Mouse (Mus musculus): ENCODE results near the gene Camk2d. TPM values are rescaled to one million over a fixed set of nuclear protein-coding genes. Genes with fewer than 3 reads are reported as not detected.

The Camk2d gene
- polyA plus RNA-seq, 1 experiment, result 160 TPM

GRCm38 (mm10) chr3:126810372-126811090 is 214.4 kb downstream of the Camk2d start:
- no peak for DNase-seq (ENCODE audit: low spot score)

- no peak for DNase-seq (ENCODE audit: low spot score)
These were observed 215.5 kb downstream of the Camk2d start for GRCm38 (mm10) chr3:126811646-126812045.

- DNase-seq (ENCODE audit: low spot score), result no peak
These were observed 226.3 kb downstream of the Camk2d start for GRCm38 (mm10) chr3:126822374-126822773.

DNA sequence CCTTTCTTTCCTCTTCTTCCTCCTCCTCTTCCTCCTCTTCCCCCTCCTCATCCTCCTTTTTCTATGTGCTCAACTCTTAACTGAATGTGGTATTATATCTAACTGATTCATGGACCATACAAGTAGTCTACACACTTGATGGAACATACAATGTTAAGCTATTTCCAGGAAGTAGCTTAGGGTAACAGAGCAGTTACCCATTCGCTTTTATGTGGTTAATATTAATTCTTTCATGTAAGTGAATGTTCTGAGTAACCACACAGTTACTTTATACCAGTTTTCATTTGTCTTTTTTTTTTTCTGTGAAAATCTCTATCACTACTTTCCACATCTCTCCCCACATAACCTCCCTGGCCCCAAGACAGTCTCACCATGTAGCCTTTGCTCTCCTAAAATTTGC is 228.8 kb downstream of the Camk2d start:
- no peak for DNase-seq (ENCODE audit: low spot score)

DNA sequence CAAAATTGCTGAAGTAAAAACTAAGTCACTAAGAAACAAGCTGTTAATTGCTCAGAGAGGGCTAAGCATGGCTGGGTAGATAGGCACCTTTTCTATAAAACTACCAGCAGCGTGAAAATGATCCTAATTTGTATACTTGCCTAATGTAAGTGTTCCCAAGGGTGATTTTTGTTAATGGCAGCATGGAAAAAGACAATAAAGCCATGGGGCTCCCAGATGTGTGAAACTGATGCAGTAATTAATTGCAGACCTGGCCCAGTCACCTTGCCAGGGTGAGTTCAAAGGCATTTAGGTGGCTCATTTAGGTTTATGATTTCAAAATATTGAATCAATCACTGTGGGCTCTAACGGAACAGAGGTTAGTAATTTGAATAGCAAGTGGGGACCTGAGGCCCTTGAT is 230.1 kb downstream of the Camk2d start:
- no peak for DNase-seq (ENCODE audit: low spot score)

DNA sequence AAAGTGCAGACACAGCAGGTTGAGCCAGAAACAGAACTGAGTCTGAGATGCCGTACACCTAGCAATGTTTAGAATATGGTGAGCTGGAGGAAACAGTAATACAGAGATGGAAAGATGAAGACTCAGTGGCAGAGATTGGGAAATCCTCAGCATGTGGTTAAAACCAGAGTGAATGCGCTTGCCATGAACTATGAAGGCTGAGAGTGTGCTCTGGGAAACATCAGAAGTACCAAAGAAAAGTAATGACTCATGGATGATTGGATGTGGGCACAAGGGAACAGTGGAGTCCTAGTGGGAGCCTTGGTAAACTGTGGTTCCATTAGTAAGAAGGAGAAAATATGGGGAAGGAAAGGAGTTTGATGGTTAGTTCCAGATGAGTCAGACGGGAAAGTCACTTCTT is 231.8 kb downstream of the Camk2d start:
- DNase-seq (ENCODE audit: low spot score), result no peak

DNA sequence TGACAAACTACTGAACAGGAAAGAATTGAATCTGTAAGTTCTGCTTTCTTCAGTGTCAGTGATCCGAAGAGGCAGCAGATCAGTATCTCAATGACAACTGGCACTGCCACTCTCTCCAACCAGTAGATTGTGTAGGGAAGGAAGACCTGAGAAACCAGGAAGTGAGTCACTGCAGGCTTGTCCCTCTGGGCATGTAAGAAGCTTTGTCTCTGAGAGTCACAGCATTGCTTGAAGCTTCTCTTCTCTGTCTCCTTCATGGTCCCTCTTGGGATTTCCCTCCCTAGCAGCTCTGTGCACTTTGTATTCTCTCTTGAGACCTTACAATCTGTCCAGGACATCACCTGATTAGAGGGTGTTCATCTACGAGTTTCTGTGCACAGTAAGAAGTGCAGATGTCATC is 233.7 kb downstream of the Camk2d start:
- DNase-seq (ENCODE audit: low spot score), result no peak

DNA sequence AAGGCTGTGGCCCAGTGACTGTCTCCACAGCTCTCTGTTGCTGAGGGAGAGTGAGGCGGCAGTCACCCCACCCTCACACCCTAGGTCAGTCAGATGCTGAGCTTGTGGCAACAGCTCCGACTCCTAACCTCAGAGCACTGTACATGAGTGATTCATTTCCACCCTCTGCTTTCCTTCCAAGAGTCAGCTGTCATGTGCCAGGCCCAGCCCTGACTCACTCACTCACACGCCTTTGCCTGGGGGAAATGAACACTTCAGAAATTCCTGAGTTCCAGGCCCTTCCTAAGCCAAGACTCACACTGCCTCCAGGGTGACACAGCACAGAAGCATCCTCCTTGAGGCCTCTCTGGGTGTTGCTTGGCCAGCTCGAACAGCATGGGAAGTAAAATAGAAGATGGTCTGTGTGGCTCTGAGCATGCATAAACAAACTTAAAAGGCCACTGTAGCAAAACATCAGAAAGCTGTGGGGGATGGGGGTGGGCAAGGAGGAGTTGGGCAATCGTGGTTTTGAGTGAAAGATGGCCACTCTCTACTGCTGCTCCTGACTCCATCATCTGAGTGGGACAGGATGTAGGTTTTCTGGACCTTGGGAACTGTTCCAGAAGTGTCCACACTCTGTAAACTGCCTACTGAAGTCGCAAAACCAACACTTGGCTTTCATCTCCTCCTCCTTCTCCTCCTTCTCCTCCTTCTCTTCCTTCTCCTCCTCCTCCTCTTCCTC is 235.5 kb downstream of the Camk2d start:
- peak; percentile 30 for DNase-seq (ENCODE audit: low spot score)

DNA sequence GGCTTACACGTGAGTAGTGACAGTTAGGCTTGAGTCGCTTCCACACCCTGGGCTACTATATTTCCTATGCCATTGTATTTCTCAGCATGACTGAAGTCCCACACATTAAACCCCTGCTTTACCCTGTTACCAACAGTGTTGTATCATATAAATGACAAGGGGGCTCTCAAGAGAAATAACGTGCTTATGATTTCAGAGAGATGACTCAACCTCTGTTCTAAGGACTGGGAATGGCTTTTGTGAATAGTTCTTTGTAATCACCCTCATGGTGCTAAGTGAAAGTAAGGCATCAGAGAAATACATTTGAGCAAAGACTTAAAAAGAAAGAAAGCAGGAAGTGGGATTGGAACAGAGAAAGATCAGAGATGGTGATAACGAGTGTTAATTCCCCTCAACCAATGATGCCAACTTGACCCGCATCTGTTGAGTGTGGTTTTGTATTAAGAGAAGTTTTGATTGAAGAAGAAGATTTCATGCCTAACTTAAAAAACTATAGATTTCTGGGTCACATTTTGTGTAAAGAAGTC is 238.6 kb downstream of the Camk2d start:
- DNase-seq (ENCODE audit: low spot score), result no peak

DNA sequence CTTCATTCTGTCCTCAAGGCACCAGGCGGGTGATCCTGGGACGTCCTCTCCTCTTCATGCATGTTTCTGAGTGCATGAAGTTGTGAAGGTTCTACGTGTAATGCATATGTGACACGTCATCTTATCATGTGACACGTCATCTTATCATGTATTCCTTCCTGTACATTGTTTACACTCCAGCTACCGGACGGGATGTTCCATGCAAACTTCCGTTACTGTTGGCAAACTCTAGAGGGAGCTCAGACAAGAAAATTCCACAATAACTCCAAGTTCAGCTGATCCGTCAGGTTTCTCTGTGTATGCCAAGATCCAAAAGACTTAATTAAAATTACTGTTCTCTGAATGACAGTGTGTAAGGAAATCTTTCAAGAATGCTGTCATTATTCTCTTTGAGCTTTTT is 246.7 kb downstream of the Camk2d start:
- no peak for DNase-seq (ENCODE audit: low spot score)

GRCm38 (mm10) chr3:126844809-126845208 is 248.7 kb downstream of the Camk2d start:
- DNase-seq (ENCODE audit: low spot score), result no peak

GRCm38 (mm10) chr3:126848081-126848480 is 252.0 kb downstream of the Camk2d start:
- DNase-seq (ENCODE audit: low spot score), result no peak

DNA sequence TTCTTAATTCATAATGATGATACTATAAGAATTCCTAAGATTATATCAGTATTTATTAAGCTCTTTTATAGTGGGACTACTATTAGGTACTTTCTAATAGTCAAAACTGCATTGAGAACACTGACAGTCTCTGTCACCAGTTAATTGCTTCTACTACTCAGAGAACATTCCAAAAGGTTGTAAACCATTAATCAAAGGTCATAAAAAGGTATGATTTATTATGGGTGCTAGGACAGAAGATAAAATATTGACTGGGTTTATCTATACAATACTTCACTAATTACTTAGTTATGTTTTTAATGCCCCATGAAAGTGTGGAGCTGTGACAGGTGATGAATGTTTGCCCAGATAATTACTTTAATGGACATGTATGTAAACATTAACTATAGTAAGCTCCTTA is 264.3 kb downstream of the Camk2d start:
- no peak for DNase-seq (ENCODE audit: low spot score)

GRCm38 (mm10) chr3:126869561-126869960 is 273.5 kb downstream of the Camk2d start:
- no peak for DNase-seq (ENCODE audit: low spot score)

DNA sequence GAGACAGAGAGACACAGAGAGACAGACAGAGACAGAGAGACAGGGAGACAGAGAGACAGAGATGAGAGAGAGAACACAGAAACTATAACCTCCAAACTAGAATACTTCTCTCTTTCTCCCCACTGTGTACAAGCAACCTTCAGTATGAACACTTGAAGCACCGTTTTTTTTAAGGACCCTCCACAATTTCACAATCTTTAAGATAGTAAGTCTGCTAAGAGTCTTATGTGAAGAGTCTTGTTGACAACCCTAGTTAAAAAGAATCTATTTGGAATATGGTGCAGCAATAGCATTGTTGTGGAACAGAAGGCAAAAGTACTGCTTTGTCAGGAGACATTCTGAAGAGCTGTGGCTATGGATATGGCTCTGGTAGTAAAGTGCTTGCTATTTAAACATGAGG is 274.6 kb downstream of the Camk2d start:
- no peak for DNase-seq (ENCODE audit: low spot score)

DNA sequence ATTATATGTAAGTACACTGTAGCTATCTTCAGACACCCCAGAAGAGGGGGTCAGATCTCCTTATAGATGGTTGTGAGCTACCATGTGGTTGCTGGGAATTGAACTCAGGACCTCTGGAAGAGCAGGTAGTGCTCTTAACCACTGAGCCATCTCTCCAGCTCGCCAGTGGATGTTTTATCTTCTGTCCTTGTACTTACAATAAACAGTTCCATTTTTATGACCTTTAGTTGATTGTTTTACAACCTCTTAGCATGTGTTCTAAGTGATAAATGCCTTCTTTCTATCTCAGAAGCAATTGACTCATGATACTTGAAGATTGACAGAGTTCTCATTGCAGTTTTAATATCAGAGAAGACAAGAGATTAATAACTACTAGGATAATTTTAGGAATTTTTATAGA is 282.1 kb downstream of the Camk2d start:
- DNase-seq (ENCODE audit: low spot score), result no peak

DNA sequence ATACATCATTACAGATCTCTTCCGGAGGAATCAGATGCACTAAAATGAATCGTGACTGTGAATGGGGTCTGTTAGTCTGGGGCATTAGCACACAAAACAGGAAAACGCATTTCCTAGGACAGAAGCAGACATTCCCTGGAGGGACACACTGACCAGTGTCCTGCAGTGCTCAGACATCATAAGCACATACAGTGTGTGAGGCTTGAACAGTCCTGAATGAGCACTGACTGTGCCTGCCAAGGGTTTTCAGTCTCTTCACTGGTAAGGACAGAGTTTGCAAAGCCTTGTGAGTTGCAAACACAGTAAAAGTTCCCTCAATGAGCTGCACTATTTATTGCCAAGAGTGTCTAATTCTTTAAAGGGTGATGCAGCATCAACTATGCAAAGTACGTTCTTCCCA is 290.0 kb downstream of the Camk2d start:
- no peak for DNase-seq (ENCODE audit: low spot score)

- DNase-seq (ENCODE audit: low spot score), result no peak
These were observed 290.5 kb downstream of the Camk2d start for GRCm38 (mm10) chr3:126886644-126887043.

Other genes starting within 250 kb of the Camk2d start
- 4.0 and 4.1 TPM in 2 replicates for gene Arsj, start 232.6 kb upstream of the Camk2d start, polyA plus RNA-seq (2012; rRNA removed)